Mouse (Mus musculus) heart, postnatal 0 days (tissue): ENCODE measurements around the gene Trmt112. TPM values are rescaled to one million over a fixed set of nuclear protein-coding genes. Genes with fewer than 3 reads are reported as not detected.

Experiments used
- ATAC-seq: fragments of 200-750 bp; cut with Nextera tagmentation; 2 replicates; pipeline ENCODE4 v1.8.0; 2017; ENCODE audit warnings: low read depth, moderate number of reproducible peaks, moderate library complexity; ENCODE audit not compliant: insufficient read depth
- DNase-seq: peaks from one replicate; pipeline ENCODE4 v3.0.0-alpha.2; 2016; ENCODE audit warnings: low spot score
- H3K27ac ChIP-seq: fragments of 300-500 bp; sonication (generic); 2 replicates; pipeline ENCODE4 v1.5.1; 2014; ENCODE audit warnings: low read depth, mild to moderate bottlenecking
- H3K27me3 ChIP-seq: fragments of 300-500 bp; sonication (generic); 2 replicates; pipeline ENCODE4 v1.6.1; 2014; ENCODE audit warnings: low read length, mixed read lengths; ENCODE audit not compliant: control insufficient read depth, insufficient read depth
- H3K36me3 ChIP-seq: fragments of 300-500 bp; sonication (generic); replicated peaks from 2 replicates; pipeline ENCODE4 v1.6.1; 2014; ENCODE audit warnings: low read length, mixed read lengths; ENCODE audit not compliant: control insufficient read depth, insufficient read depth
- H3K4me1 ChIP-seq: fragments of 300-500 bp; sonication (generic); 2 replicates; pipeline ENCODE4 v1.6.1; 2014; ENCODE audit warnings: antibody characterized with exemption; ENCODE audit not compliant: control insufficient read depth, insufficient read depth
- H3K4me2 ChIP-seq: fragments of 300-500 bp; sonication (generic); 2 replicates; pipeline ENCODE4 v1.6.1; 2014; ENCODE audit warnings: low read depth, mild to moderate bottlenecking, low read length, moderate library complexity
- H3K4me3 ChIP-seq: fragments of 300-500 bp; sonication (generic); 2 replicates; pipeline ENCODE4 v1.5.1; 2014; ENCODE audit warnings: low read depth, low read length
- H3K9ac ChIP-seq: fragments of 300-500 bp; sonication (generic); replicated peaks from 2 replicates; pipeline ENCODE4 v1.6.1; 2014; ENCODE audit warnings: low read depth, low read length, mixed read lengths
- H3K9me3 ChIP-seq: fragments of 300-500 bp; sonication (generic); replicated peaks from 2 replicates; pipeline ENCODE4 v1.6.1; 2016; ENCODE audit warnings: low read length; ENCODE audit not compliant: control insufficient read depth
- CTCF ChIP-seq: IDR thresholded peaks from 2 replicates; pipeline ENCODE4 v1.5.1; 2016; ENCODE audit warnings: antibody characterized with exemption, control low read depth, low read depth
- EP300 ChIP-seq: IDR thresholded peaks from 2 replicates; pipeline ENCODE4 v1.6.1; 2016; ENCODE audit warnings: antibody characterized with exemption, low read depth
- WGBS: fragments of 180-500 bp; shearing (Covaris S2); extraction: QIAGEN DNeasy Blood & Tissue Kit; methylation state at CpG from one replicate; pipeline ENCODE4 v1.1.7; 2014; 5-methylcytosine and 5-hydroxymethylcytosine counted together
- polyA plus RNA-seq: library from polyadenylated mRNA; unstranded; fragments of >200 nt; fragmentation: Nextera tagmentation; extraction: Ambion mirVana; gene quantifications from 2 replicates; pipeline ENCODE4 v1.2.1, GENCODE M21; 2015
- total RNA-seq: library from RNA; depleted of rRNA; stranded (reverse); fragments of >200 nt; gene quantifications from 2 replicates; pipeline ENCODE4 v1.2.3, GENCODE M21; 2014; ENCODE audit warnings: low replicate concordance

Gene Trmt112
- total and polyA plus RNA-seq, 2 experiments from 2014 or later = 57.6 to 61.9 TPM

GRCm38 (mm10) chr19:6871574-6872271 is 37.8 kb upstream of the Trmt112 start:
- H3K27me3 ChIP-seq = no peaks in the 10 kb centered on the region
- 59% methylated on average over 5 of the region's 5 CpGs for WGBS
- H3K9ac ChIP-seq = no peak overlapping the region
- no peak overlapping the region for H3K4me2 ChIP-seq
- H3K27ac ChIP-seq = peak overlapping the region; percentile 54; the same call in 1 of the 2 replicates
- peak; percentile 32 for DNase-seq
- ATAC-seq = peak; percentile 31
- H3K36me3 ChIP-seq = no peaks in the 10 kb centered on the region
- TF ChIP-seq EP300 (no peak), CTCF (peak; percentile 60)
- no peaks in the 10 kb centered on the region for H3K4me1 ChIP-seq
- H3K9me3 ChIP-seq = no peaks in the 10 kb centered on the region
- no peak overlapping the region for H3K4me3 ChIP-seq

GRCm38 (mm10) chr19:6872701-6873100 is 36.8 kb upstream of the Trmt112 start:
- DNase-seq (no peak), ATAC-seq (no peak)
- Histone ChIP-seq H3K4me3 (no peak overlapping the region), H3K4me1 (no peaks in the 10 kb centered on the region), H3K36me3 (no peaks in the 10 kb centered on the region), H3K9ac (no peak overlapping the region), H3K27ac (no peak overlapping the region), H3K4me2 (no peak overlapping the region), H3K9me3 (no peaks in the 10 kb centered on the region), H3K27me3 (no peaks in the 10 kb centered on the region)
- TF ChIP-seq CTCF = no peak
- TF ChIP-seq EP300 = no peak
- 64% methylated on average over 3 of the region's 3 CpGs for WGBS

- TF ChIP-seq EP300 (no peak), CTCF (no peak)
- Histone ChIP-seq H3K9ac (no peak overlapping the region), H3K4me2 (no peak overlapping the region), H3K4me1 (no peaks in the 10 kb centered on the region), H3K4me3 (no peak overlapping the region), H3K27me3 (no peaks in the 10 kb centered on the region), H3K36me3 (no peaks in the 10 kb centered on the region), H3K27ac (no peak overlapping the region), H3K9me3 (no peaks in the 10 kb centered on the region)
- no peak for DNase-seq
- no peak for ATAC-seq
- 76% methylated on average over 1 of the region's 1 CpGs for WGBS
These were observed 35.2 kb upstream of the Trmt112 start for GRCm38 (mm10) chr19:6874257-6874656.

GRCm38 (mm10) chr19:6875834-6876233 is 33.7 kb upstream of the Trmt112 start:
- ATAC-seq (no peak), DNase-seq (no peak)
- Histone ChIP-seq H3K27me3 (no peaks in the 10 kb centered on the region), H3K4me2 (no peak overlapping the region), H3K4me1 (no peaks in the 10 kb centered on the region), H3K27ac (no peak overlapping the region), H3K9me3 (no peaks in the 10 kb centered on the region), H3K36me3 (no peaks in the 10 kb centered on the region), H3K4me3 (no peak overlapping the region), H3K9ac (no peak overlapping the region)
- no peak for TF ChIP-seq CTCF
- WGBS = 78% methylated on average over 6 of the region's 6 CpGs

DNA sequence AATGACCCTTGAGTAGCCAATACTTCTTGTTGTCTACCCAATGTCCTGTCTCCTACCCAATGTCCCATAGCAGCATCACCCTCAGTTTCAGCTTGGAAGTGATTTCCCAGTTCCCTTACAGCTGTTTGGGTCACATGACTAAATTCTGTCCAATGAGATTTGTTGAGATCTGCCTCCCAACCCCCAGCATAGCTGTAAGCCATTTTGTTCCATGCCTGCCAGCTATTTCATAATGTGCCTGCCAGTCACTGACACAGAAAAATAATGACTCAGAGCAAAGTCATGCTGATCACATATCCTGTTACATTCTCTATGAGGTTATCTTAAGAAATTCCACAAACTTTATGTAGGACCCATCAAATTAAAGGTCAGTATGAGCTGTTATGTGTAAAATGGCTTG is 32.7 kb upstream of the Trmt112 start:
- Histone ChIP-seq H3K4me2 (no peak overlapping the region), H3K4me1 (no peaks in the 10 kb centered on the region), H3K4me3 (no peak overlapping the region), H3K9ac (no peak overlapping the region), H3K27me3 (no peaks in the 10 kb centered on the region), H3K27ac (no peak overlapping the region), H3K36me3 (no peaks in the 10 kb centered on the region), H3K9me3 (no peaks in the 10 kb centered on the region)
- DNase-seq (no peak), ATAC-seq (no peak)
- TF ChIP-seq EP300 = no peak
- no peak for TF ChIP-seq CTCF

DNA sequence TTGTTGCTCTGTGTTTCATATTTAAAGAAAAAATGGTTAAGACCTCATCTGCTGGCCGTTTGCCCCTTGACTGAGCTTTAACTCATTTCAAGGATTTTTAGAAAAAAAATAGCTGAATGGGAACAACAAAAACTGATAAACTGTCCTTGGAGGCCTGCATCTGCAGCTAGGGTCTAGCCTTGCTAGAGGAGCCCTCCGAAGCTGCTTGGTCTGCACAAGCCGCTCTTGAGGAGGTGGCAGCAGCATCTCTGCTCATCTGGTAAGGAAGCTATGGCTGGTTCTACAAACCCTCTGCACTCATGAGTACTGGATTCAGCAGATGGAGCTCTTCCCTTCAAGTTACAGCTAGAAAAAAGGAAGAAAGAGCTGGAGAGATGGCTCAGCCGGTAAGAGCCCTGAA is 31.5 kb upstream of the Trmt112 start:
- no peak for ATAC-seq
- Histone ChIP-seq H3K4me1 (no peaks in the 10 kb centered on the region), H3K4me2 (no peak overlapping the region), H3K9ac (no peak overlapping the region), H3K36me3 (no peaks in the 10 kb centered on the region), H3K27ac (no peak overlapping the region), H3K4me3 (no peak overlapping the region), H3K9me3 (no peaks in the 10 kb centered on the region), H3K27me3 (no peaks in the 10 kb centered on the region)
- DNase-seq = no peak
- TF ChIP-seq EP300 (no peak), CTCF (no peak)
- WGBS = 83% methylated on average over 4 of the region's 4 CpGs
